Mouse (Mus musculus) forebrain, embryonic 15.5 days (tissue): ENCODE measurements around the gene Tmem274. TPM values are rescaled to one million over a fixed set of nuclear protein-coding genes. Genes with fewer than 3 reads are reported as not detected.
A peak's percentile ranks its signal among the peaks of the same experiment; 100 is the strongest.
"Not testable (repeated sequence)": the region's sequence is repeated elsewhere in the genome, so short reads cannot be mapped to it uniquely, and the experiment has no call there.

ENCODE experiments used
- ATAC-seq: fragments of 200-750 bp; cut with Nextera tagmentation; replicated peaks from 2 replicates; pipeline ENCODE4 v1.8.0; 2017; ENCODE audit warnings: mild to moderate bottlenecking, moderate TSS enrichment, moderate library complexity
- H3K27ac ChIP-seq: fragments of 300-500 bp; sonication (generic); replicated peaks from 2 replicates; pipeline ENCODE4 v1.5.1; 2015; ENCODE audit warnings: mild to moderate bottlenecking, inconsistent platforms
- H3K27me3 ChIP-seq: fragments of 300-500 bp; sonication (generic); 2 replicates; pipeline ENCODE4 v1.6.1; 2015; ENCODE audit warnings: inconsistent platforms
- H3K36me3 ChIP-seq: fragments of 300-500 bp; sonication (generic); 2 replicates; pipeline ENCODE4 v1.6.1; 2015; ENCODE audit warnings: mild to moderate bottlenecking, inconsistent platforms
- H3K4me1 ChIP-seq: fragments of 300-500 bp; sonication (generic); 2 replicates; pipeline ENCODE4 v1.6.1; 2015; ENCODE audit warnings: inconsistent platforms
- H3K4me2 ChIP-seq: fragments of 300-500 bp; sonication (generic); replicated peaks from 2 replicates; pipeline ENCODE4 v1.6.1; 2015; ENCODE audit warnings: mild to moderate bottlenecking, inconsistent platforms
- H3K4me3 ChIP-seq: fragments of 300-500 bp; sonication (generic); 2 replicates; pipeline ENCODE4 v1.5.1; 2015; ENCODE audit warnings: mild to moderate bottlenecking, inconsistent platforms
- H3K9ac ChIP-seq: fragments of 300-500 bp; sonication (generic); replicated peaks from 2 replicates; pipeline ENCODE4 v1.6.1; 2015; ENCODE audit warnings: mild to moderate bottlenecking, inconsistent platforms
- H3K9me3 ChIP-seq: fragments of 300-500 bp; sonication (generic); 2 replicates; pipeline ENCODE4 v1.6.1; 2016; ENCODE audit warnings: inconsistent platforms
- WGBS: fragments of 180-500 bp; shearing (Covaris S2); methylation state at CpG from one replicate; pipeline ENCODE4 v1.1.7; 2015; ENCODE audit warnings: mixed read lengths; 5-methylcytosine and 5-hydroxymethylcytosine counted together
- polyA plus RNA-seq: library from polyadenylated mRNA; unstranded; fragments of >200 nt; fragmentation: Nextera tagmentation; extraction: Ambion mirVana; gene quantifications from 2 replicates; pipeline ENCODE4 v1.2.1, GENCODE M21; 2015

Gene Tmem274
- 0.39 TPM in 1 of 2 replicates, not detected in the other for polyA plus RNA-seq

DNA sequence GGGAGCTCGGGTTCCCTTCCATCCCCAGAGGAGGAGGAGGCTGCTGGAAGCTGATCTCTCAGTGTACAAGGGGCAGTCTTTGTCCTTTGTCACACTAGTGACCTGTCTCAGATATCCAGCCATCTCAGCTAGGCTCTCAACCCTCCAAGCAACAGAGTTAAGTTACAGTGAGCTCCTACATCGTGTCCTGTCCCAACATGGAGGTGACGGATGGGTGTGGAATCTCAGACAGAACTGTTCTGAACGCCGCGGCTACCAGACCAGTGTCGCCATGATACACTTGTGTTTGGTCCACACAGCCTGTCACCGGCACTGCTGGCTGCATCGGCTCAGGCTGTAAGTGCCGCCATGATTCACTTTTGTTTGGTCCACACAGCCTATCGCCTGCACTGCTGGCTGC lies at the start of gene Tmem274:
Gene Tmem274 (plus strand): TSS at position 301 of the 400 bp plus-strand sequence.
- H3K36me3 ChIP-seq = peaks cover 11% of the 10 kb centered on the region
- no peak for ATAC-seq
- no peak within 1 kb of the TSS for H3K4me2 ChIP-seq
- no peak within 1 kb of the TSS for H3K27ac ChIP-seq
- H3K27me3 ChIP-seq = no peaks in the 10 kb centered on the region
- no peak within 1 kb of the TSS for H3K4me3 ChIP-seq
- H3K4me1 ChIP-seq = no peaks in the 10 kb centered on the region
- no peaks in the 10 kb centered on the region for H3K9me3 ChIP-seq
- H3K9ac ChIP-seq = no peak within 1 kb of the TSS
- WGBS = 84% methylated on average over 11 of the region's 11 CpGs

DNA sequence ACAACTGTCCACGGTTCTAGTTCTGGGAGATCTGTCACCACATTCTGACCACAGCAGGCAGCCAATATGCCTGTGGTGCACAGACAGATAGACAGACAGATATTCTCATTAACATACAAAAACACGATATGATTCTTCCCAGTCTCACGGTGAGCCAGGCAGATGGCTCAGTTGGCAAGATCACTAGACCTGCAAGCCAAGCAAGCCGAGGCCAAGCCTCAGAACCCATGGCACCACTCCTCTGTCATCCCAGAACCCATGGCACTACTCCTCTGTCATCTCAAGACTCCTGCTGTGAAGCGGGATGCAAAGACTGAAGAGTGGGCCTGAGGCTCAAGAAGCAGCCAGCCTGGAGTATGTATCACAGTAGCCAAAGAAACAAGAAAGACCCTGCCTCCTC lies 47.6 kb upstream of the Tmem274 start:
- ATAC-seq = no peak
- Histone ChIP-seq H3K4me2 (no peak overlapping the region), H3K4me3 (no peak overlapping the region), H3K4me1 (peaks cover 11% of the 10 kb centered on the region), H3K27me3 (no peaks in the 10 kb centered on the region), H3K9me3 (no peaks in the 10 kb centered on the region), H3K27ac (no peak overlapping the region), H3K9ac (no peak overlapping the region), H3K36me3 (no peaks in the 10 kb centered on the region)
- WGBS = 64% methylated on average over 5 of the region's 5 CpGs

DNA sequence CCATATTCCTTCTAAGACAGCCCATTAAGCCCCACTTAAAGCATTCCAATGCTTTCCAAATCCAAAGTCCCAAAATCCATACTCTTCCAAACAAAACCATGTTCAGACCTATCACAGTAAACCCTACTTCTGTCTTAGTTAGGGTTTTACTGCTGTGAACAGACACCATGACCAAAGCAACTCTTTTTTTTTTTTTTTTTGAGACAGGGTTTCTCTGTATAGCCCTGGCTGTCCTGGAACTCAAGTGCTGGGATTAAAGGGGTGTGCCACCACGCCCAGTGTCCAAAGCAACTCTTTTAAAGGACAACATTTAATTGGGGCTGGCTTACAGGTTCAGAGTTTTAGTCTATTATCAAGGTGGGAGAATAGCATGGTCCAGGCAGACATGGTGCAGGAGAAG lies 45.3 kb upstream of the Tmem274 start:
- not testable (repeated sequence) for ATAC-seq, H3K4me2 ChIP-seq, H3K4me3 ChIP-seq, H3K9ac ChIP-seq, H3K27me3 ChIP-seq, H3K4me1 ChIP-seq, H3K36me3 ChIP-seq, H3K9me3 ChIP-seq, H3K27ac ChIP-seq
- 62% methylated on average over 1 of the region's 1 CpGs for WGBS

DNA sequence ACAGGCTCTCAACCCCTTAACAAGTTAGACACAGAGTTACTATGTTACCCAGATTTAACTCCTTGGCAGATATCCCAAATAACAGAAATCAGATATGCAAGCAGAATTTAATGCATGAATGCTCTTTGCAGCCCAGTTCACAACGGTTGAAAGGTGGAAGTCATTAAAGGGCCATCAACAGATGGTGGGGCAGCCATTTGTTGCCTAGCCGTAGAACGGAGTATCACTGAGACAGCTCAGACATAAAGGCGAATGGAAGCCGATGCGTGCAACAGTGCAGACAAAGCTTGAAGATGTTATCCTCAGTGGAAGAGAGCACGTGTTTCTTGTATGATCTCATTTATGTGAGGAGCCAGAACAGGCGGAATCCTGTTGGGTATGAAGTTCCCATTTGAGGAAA lies 36.6 kb upstream of the Tmem274 start:
- no peaks in the 10 kb centered on the region for H3K36me3 ChIP-seq
- WGBS = 56% methylated on average over 8 of the region's 8 CpGs
- H3K9me3 ChIP-seq = no peaks in the 10 kb centered on the region
- H3K4me3 ChIP-seq = no peak overlapping the region
- no peak for ATAC-seq
- H3K4me1 ChIP-seq = peaks cover 20% of the 10 kb centered on the region
- H3K9ac ChIP-seq = no peak overlapping the region
- H3K27ac ChIP-seq = no peak overlapping the region
- H3K4me2 ChIP-seq = no peak overlapping the region
- no peaks in the 10 kb centered on the region for H3K27me3 ChIP-seq

DNA sequence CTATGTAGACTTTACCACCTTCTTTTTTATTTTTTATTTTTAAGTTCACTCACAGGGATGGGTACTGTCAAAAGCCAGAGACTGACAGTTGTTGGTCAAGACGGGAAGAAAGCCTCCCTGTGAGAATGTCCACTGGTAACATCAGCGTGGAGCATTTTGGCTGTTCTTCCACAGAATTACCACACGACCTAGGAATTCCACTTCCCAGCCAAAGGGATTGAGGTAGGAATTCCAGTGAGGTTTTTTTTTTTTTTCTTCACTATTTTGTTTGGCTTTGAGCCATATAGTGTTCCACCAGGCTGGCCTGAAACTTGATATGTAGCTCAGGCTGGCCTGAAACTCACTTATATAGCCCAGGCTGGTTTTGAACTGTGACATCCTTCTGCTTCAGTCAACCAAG lies 34.7 kb upstream of the Tmem274 start:
- H3K27ac ChIP-seq = no peak overlapping the region
- no peak overlapping the region for H3K4me3 ChIP-seq
- 39% methylated on average over 3 of the region's 3 CpGs for WGBS
- H3K4me1 ChIP-seq = peaks cover 27% of the 10 kb centered on the region
- no peak overlapping the region for H3K4me2 ChIP-seq
- H3K27me3 ChIP-seq = no peaks in the 10 kb centered on the region
- H3K9me3 ChIP-seq = no peaks in the 10 kb centered on the region
- no peaks in the 10 kb centered on the region for H3K36me3 ChIP-seq
- H3K9ac ChIP-seq = no peak overlapping the region
- no peak for ATAC-seq

DNA sequence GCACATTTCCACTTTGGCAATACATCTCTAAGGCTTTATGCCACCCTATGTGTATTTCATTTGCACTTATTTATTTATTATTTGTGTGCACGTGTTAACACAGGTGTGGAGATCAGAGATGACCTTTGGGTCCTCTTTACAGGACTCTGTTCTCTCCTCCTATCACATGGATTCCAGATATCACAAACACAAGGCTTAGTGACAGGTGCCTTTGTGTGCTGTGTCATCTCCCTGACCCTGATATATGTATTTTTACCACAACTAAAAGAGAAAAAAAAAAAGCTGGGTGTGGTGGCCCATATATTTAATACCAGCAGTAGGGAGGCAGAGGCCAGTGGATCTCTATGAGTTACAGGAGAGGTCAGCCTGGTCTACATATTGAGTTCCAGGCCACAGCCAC lies 32.7 kb upstream of the Tmem274 start:
- H3K27me3 ChIP-seq = no peaks in the 10 kb centered on the region
- 63% methylated on average over 1 of the region's 1 CpGs for WGBS
- H3K9ac ChIP-seq = peak overlapping the region; percentile 80
- H3K36me3 ChIP-seq = no peaks in the 10 kb centered on the region
- no peaks in the 10 kb centered on the region for H3K9me3 ChIP-seq
- peaks cover 27% of the 10 kb centered on the region for H3K4me1 ChIP-seq
- H3K4me2 ChIP-seq = peak overlapping the region; percentile 83
- ATAC-seq = no peak
- H3K4me3 ChIP-seq = peak overlapping the region; percentile 45; the same call in 1 of the 2 replicates
- H3K27ac ChIP-seq = peak overlapping the region; percentile 97

DNA sequence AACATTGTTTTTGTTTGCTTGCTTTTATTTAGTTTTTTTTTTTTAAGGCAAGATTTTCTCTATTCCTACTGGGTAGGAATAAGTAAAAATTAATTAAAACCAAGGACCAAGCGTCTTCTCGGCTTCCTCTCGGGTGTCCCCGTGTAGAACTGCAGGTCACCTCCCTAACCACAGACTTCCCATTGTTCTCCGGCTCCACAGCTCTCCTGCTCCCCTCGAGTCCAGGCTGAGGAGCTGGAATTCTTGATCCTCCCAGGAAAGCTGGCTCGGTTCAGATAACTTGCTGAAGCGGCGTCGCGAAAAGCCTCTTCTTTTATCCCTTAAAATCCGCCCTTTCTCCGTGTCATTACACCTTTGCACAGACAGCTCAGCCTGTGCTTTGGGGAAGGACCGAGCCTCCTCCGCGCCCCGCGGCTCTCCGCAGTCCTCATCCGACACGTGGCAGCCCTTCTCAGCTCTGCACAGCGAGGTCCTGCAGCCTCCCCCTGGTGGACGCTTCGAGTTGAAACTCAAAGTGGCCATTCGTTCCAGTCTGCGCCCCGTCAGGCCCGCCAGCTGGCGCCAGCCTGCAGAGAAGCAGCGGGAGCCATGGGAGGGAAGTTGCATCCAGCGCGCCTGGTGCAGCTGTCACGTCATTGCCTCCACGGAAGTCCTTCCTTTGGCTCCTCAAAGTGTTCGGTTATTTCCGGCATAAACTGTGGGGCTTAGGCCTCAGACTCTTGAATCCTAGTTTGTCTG lies 32.0 kb upstream of the Tmem274 start:
- peaks cover 27% of the 10 kb centered on the region for H3K4me1 ChIP-seq
- H3K36me3 ChIP-seq = no peaks in the 10 kb centered on the region
- H3K4me2 ChIP-seq = peak overlapping the region; percentile 83
- peak overlapping the region; percentile 45 for H3K4me3 ChIP-seq
- WGBS = 0% methylated on average over 36 of the region's 36 CpGs
- H3K9me3 ChIP-seq = no peaks in the 10 kb centered on the region
- peak; percentile 98 for ATAC-seq
- peak overlapping the region; percentile 80 for H3K9ac ChIP-seq
- peak overlapping the region; percentile 97 for H3K27ac ChIP-seq
- H3K27me3 ChIP-seq = no peaks in the 10 kb centered on the region

DNA sequence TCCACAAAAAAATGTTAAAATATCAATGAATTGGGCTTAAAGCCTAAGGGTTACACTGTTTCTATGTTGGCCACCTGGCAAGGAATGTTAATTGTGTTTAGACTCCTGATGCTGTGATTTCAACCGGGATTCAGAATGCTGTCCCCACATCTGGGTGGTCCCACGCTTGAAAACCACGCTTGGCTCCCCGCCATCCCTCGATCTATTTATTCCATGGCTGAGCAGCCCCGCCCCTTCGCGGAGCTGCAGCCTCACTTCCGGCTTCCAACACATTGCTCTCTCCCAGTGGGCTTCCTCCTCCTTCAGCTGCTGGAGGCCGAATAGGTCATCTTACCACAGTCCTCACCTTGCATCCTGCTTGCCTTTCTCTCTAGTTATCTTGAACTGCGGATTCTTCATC lies 31.3 kb upstream of the Tmem274 start:
- under 1% methylated on average over 11 of the region's 11 CpGs for WGBS

DNA sequence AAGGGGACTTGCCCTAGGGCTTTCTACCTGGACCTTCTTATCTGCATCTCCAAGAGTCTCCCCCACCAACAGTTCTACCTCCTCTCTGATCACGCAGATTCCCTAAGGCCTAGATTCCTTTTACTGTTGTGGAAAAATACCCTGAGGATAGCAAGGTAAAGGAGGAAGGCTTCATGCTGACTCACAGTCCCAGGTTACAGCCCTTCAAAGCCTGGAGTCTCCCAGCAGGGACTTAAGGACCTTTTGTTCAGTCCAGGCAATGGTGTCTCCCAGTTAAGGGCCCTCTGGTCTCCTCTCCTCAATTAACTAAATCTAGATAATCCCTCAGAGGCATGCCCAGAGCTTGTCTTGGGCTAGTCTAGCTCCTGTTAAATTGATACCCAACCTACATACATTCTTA lies 30.9 kb upstream of the Tmem274 start:
- 13% methylated on average over 1 of the region's 1 CpGs for WGBS
- no peaks in the 10 kb centered on the region for H3K9me3 ChIP-seq
- H3K27me3 ChIP-seq = no peaks in the 10 kb centered on the region
- peak overlapping the region; percentile 45 for H3K4me3 ChIP-seq
- peaks cover 22% of the 10 kb centered on the region for H3K4me1 ChIP-seq
- peak overlapping the region; percentile 83 for H3K4me2 ChIP-seq
- no peak for ATAC-seq
- no peak overlapping the region for H3K9ac ChIP-seq
- peak overlapping the region; percentile 97 for H3K27ac ChIP-seq
- no peaks in the 10 kb centered on the region for H3K36me3 ChIP-seq

More for the DNA sequence above, 31.3 kb upstream of the Tmem274 start:
- Histone ChIP-seq H3K4me3 (peak overlapping the region; percentile 45), H3K27me3 (no peaks in the 10 kb centered on the region), H3K9ac (no peak overlapping the region), H3K4me1 (peaks cover 22% of the 10 kb centered on the region), H3K9me3 (no peaks in the 10 kb centered on the region), H3K27ac (peak overlapping the region; percentile 97), H3K36me3 (no peaks in the 10 kb centered on the region), H3K4me2 (peak overlapping the region; percentile 83)
- peak; percentile 44 for ATAC-seq

DNA sequence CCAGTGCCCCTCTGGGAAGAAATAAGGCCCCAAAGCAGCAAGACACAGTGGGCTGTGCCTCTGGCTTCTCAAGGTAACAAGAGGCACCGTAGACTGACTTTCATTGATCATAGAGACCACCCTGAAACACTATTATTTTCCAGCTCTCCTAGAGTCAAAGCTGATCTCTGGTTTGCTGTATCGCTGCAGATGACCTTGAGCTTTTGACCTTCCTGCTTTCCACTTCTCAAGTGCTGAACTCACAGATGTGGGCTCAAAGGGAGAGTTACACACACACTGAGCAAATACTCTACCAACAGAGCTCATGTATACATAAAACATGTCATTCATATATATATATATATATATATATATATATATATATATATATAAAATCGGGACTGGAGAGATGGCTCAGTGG lies 26.5 kb upstream of the Tmem274 start:
- Histone ChIP-seq H3K9me3 (no peaks in the 10 kb centered on the region), H3K9ac (no peak overlapping the region), H3K27me3 (no peaks in the 10 kb centered on the region), H3K4me3 (no peak overlapping the region), H3K27ac (no peak overlapping the region), H3K4me2 (no peak overlapping the region), H3K4me1 (peaks cover 7% of the 10 kb centered on the region), H3K36me3 (no peaks in the 10 kb centered on the region)
- WGBS = 88% methylated on average over 3 of the region's 3 CpGs
- ATAC-seq = no peak

DNA sequence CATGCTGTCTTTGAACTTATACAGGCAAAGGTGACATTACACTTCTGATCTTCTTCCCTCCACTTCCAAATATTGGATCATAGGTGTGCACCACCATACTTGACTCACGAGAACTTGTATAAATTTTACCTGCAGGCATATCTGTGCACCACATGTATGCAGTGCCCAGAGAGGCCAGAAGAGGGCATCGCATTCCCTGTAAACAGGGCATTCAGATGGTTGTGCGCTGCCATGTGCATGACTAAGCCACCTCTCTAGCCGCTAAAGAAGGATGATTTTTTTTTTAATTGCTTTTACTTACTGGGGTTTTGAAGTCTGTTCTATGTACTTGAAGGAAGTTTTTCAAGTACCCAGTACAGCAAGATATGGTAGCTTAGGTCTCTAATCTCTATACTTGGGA lies 23.5 kb upstream of the Tmem274 start:
- Histone ChIP-seq H3K9ac (no peak overlapping the region), H3K36me3 (no peaks in the 10 kb centered on the region)
- 87% methylated on average over 4 of the region's 4 CpGs for WGBS

DNA sequence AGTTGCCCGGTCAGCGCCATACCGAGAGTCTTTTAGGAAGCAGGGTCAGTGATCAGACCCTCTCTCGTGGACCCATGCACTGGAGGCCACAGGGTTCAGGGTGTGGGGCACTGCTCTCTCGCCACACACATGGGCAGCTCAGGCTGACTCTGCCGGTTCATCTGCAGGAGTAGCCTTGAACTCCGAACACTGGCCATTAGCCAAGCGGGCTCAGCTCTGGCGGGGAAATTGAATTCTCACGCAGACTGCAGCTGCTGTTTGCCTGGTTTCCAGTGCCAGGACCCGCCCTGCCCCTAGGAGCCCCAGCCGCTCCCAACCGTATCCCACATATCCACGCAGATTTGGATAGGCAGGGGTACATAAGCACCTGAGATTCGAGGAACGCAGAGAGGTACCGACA lies 22.9 kb upstream of the Tmem274 start:
- Histone ChIP-seq H3K4me1 (no peaks in the 10 kb centered on the region), H3K27me3 (no peaks in the 10 kb centered on the region), H3K4me3 (no peak overlapping the region), H3K36me3 (no peaks in the 10 kb centered on the region), H3K4me2 (no peak overlapping the region), H3K27ac (no peak overlapping the region), H3K9me3 (no peaks in the 10 kb centered on the region), H3K9ac (no peak overlapping the region)
- 84% methylated on average over 17 of the region's 17 CpGs for WGBS
- ATAC-seq = no peak

More for the DNA sequence above, 23.5 kb upstream of the Tmem274 start:
- no peak for ATAC-seq
- H3K9me3 ChIP-seq = no peaks in the 10 kb centered on the region
- no peaks in the 10 kb centered on the region for H3K27me3 ChIP-seq
- no peak overlapping the region for H3K4me2 ChIP-seq
- no peak overlapping the region for H3K27ac ChIP-seq
- no peaks in the 10 kb centered on the region for H3K4me1 ChIP-seq
- H3K4me3 ChIP-seq = no peak overlapping the region

DNA sequence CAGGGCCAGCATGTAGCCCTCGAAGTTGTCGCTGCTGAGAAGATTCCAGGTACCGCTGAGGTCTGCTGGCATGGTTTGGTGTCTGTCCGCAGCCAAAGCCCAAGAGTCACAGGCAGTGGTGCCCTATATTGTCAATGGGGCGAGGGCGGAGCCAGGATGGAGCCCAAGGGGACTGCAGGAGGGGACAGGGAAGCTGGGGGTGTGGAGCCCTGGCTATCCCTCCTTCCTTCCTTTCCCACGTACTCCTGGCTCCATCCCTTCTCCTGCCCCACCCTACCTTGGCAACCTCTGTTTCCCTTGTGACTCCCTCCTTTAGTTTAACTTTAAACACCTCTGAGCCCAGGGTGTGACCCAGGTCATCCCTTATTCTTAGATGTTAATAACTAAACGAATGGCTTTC lies 22.3 kb upstream of the Tmem274 start, which contains the start of gene Rbp7:
Gene Rbp7 (minus strand): TSS at position 100 of the 400 bp plus-strand sequence.
- Histone ChIP-seq H3K27ac (no peak within 1 kb of the TSS), H3K4me3 (no peak within 1 kb of the TSS), H3K36me3 (no peaks in the 10 kb centered on the region), H3K4me1 (no peaks in the 10 kb centered on the region), H3K27me3 (no peaks in the 10 kb centered on the region), H3K9ac (no peak within 1 kb of the TSS), H3K4me2 (no peak within 1 kb of the TSS), H3K9me3 (no peaks in the 10 kb centered on the region)
- 70% methylated on average over 8 of the region's 8 CpGs for WGBS
- no peak for ATAC-seq
